Mouse (Mus musculus) adrenal gland, adult 18-20 months (tissue): Measurements from ENCODE around the gene Dnah14. TPM values are rescaled to one million over a fixed set of nuclear protein-coding genes. Genes with fewer than 3 reads are reported as not detected.

Experiments
- DNase-seq, 2 experiments: peaks; one replicate each; pipeline ENCODE4 v3.0.0; 2021 to 2022; ENCODE audit warnings: low spot score in 2 of 2
- long read RNA-seq, 2 experiments: library from polyadenylated mRNA; stranded (forward); transcript quantifications; one replicate each; pipeline ENCODE4 v2.0.0; 2021
- total RNA-seq, 2 experiments: library from RNA; stranded (reverse); gene quantifications; 1 replicate in 1 of 2; 2 replicates in 1 of 2; pipeline ENCODE4 v1.2.3; 2021

Gene Dnah14
- not detected for total RNA-seq
- long read RNA-seq, experiment 1 = 0 reads
- long read RNA-seq, experiment 2 = 0 reads

GRCm38 (mm10) chr1:181576322-181576721 is at the start of gene Dnah14:
Gene Dnah14, plus strand, starts transcription at chr1:181576559.
- no peak for DNase-seq

- peak; percentile 66 to 69 for DNase-seq
These were observed 47.0 kb upstream of the Dnah14 start for GRCm38 (mm10) chr1:181529368-181529767.

- no peak for DNase-seq
These were observed 41.0 kb upstream of the Dnah14 start for GRCm38 (mm10) chr1:181535165-181535873.

GRCm38 (mm10) chr1:181537627-181538525 is 38.5 kb upstream of the Dnah14 start:
- DNase-seq = no peak

- no peak for DNase-seq
These were observed 36.3 kb upstream of the Dnah14 start for GRCm38 (mm10) chr1:181539846-181540769.

GRCm38 (mm10) chr1:181543711-181544383 is 32.5 kb upstream of the Dnah14 start:
- DNase-seq = peak in 1 of 2 experiments; percentile 40

GRCm38 (mm10) chr1:181545044-181545772 is 31.2 kb upstream of the Dnah14 start:
- DNase-seq = peak in 1 of 2 experiments; percentile 53

GRCm38 (mm10) chr1:181549987-181550386 is 26.4 kb upstream of the Dnah14 start:
- DNase-seq = no peak

- no peak for DNase-seq
These were observed 25.5 kb upstream of the Dnah14 start for GRCm38 (mm10) chr1:181550826-181551225.

- no peak for DNase-seq
These were observed 23.6 kb upstream of the Dnah14 start for GRCm38 (mm10) chr1:181552533-181553410.

GRCm38 (mm10) chr1:181555475-181555874 is 20.9 kb upstream of the Dnah14 start:
- no peak for DNase-seq

- no peak for DNase-seq
These were observed 16.7 kb upstream of the Dnah14 start for GRCm38 (mm10) chr1:181559655-181560054.

GRCm38 (mm10) chr1:181560325-181560724 is 16.0 kb upstream of the Dnah14 start:
- DNase-seq = no peak

GRCm38 (mm10) chr1:181560896-181561767 is 15.2 kb upstream of the Dnah14 start:
- DNase-seq = no peak

GRCm38 (mm10) chr1:181561768-181562444 is 14.5 kb upstream of the Dnah14 start:
- DNase-seq = no peak

- DNase-seq = no peak
These were observed 6.9 kb upstream of the Dnah14 start for GRCm38 (mm10) chr1:181569447-181569846.

- DNase-seq = no peak
These were observed 6.8 kb downstream of the Dnah14 start for GRCm38 (mm10) chr1:181583152-181583551.
